Mouse (Mus musculus): Measurements from ENCODE around the gene Cacnb1.

The Cacnb1 gene

DNA sequence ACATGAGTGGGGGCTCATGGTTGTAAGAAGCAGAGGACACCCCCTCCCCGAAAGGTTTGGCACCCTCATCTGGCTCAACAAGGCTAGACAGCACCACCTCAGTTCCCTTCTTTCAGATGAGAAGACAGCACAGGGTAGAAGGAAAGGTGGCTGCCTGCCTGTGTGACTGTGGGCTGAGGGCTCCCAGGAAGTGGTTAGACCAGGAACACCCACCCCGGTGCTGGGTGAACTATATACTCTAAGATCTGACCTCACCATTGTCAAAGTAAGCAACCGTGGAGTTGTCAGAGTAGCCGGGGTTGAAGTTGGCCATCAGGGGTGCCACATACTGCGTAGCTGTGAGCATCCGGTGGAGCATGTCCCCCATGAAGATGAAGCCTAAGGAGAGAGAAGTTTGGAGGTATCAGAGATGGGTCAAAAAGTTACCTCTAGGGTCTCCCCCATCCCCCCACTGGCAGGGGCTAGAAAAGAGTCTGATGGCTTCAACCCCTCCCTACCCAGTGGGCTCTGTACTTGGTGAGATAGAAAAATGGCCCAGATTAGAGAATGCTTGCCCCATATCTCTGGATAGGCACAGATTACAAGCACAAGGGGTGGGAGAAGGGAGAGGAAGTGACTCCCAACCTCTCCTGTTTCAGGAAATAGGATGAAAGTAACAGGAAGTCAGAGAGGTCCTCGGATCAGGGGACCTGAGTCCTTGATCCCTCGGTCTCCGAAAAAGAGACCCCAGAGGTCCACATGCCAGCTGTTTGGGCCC is 67.5 kb downstream of the Cacnb1 start:
- DNase-seq (ENCODE audit: low spot score in 2 of 2): no peak

- no peak for DNase-seq (ENCODE audit: low spot score in 2 of 2)
Observed at GRCm38 (mm10) chr11:97954469-97955141, 68.2 kb downstream of the Cacnb1 start.

DNA sequence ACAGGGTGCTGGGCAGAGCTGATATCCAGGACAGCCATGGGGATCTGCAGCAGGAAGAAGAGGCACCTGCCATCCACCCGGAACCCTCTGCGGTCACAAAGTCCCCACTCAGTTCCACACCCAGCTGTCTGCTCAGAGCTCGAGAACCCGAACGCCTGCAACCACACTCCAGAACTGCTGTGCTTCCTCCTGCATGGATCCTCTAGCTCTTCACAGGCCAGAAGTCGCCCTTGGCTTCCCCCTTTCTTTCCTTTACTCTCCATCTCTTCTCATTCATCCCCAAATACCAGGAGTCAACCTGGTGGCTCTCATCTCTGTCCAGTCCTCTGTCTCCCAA is 68.9 kb downstream of the Cacnb1 start:
- DNase-seq (ENCODE audit: low spot score in 2 of 2): no peak

DNA sequence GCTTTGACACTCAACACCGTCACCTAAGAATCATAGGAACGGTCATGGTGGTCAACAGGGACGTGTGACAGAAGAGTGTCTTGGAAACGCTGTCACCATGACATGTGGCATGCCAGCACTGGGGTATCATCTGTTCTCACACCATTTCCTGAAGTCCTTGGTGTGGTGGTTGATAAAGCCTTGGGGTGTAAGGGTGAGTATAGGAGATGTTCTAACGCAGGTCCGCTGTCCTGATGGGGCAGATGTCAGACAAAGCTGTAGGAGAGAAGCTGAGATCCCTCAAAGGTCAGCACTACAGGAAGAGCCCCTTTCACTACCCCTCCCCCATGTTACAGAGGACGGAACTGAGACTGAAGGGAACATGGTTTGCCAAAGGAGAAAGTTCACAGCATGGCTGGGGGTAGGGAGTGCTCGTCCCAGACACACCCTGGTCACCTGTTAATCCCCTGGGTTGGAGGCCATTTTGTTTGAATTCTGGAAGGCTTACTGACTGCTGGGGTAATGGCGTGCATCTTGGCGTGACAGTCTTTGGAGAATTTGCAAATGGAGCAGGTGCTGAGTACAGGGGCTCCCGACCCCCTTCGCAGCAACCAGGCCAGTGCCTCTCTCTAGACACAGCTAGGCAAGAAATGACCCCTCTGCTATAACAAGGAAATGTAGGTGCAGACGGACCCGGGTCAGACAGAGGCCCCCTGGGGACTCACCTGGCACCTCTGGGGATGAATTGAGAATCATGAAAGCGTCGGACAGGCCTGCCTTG is 69.5 kb downstream of the Cacnb1 start:
- no peak for DNase-seq (ENCODE audit: low spot score in 2 of 2)

DNA sequence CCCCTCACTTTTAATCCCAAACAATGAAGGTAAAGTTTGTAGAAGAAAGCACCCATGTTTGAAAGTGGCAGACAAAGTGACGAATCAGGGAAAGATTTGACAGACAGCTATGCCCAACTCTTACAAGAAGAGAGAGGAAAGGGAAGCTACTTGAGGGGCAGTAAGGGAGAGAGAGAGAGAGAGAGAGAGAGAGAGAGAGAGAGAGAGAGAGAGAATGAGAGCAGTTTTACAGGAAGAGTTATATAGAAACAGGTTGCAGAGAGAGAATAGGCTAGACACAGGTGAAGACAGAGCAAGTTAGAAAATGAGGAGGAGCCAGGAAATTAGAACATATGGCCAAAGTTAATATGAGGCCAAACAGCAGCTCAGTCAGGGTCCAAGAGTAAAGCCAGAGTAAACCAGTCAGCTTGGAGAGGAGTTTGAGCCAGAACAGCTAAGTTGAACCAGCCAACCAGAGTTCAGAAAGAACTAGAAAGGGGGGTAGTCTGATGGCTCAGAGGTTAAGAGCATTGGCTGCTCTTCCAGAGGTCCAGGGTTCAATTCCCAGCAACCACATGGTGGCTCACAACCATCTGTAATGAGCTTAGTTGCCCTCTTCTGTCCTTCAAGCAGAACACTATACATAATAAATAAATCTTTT is 70.3 kb downstream of the Cacnb1 start:
- no peak for DNase-seq (ENCODE audit: low spot score in 2 of 2)
